Mouse (Mus musculus): ENCODE results near the gene Rsrp1. TPM values are rescaled to one million over a fixed set of nuclear protein-coding genes. Genes with fewer than 3 reads are reported as not detected.

The Rsrp1 gene
- polyA plus RNA-seq, 2 experiments, result 416 to 627 TPM

GRCm38 (mm10) chr4:134955845-134956244 is 32.5 kb downstream of the Rsrp1 start:
- no peak for DNase-seq (ENCODE audit: low spot score)
- H3K4me1 ChIP-seq (ENCODE audit: control insufficient read depth, insufficient read depth, low read length), result peaks cover under 1% of the 10 kb centered on the region
- H3K27me3 ChIP-seq (ENCODE audit: control insufficient read depth, insufficient read depth, low read length), result no peaks in the 10 kb centered on the region; the same call in 1 of the 2 replicates
- H3K4me3 ChIP-seq (replicated peaks; ENCODE audit: low read length), result no peak overlapping the region
- no peak for TF ChIP-seq POLR2A (IDR thresholded peaks at IDR 0.05; ENCODE audit: borderline replicate concordance, extremely low read depth, insufficient read depth, insufficient read length)
- no peaks in the 10 kb centered on the region for H3K36me3 ChIP-seq (ENCODE audit: control insufficient read depth, insufficient read depth, low read length)
- no peak overlapping the region for H3K4me2 ChIP-seq (replicated peaks; ENCODE audit: low read depth, low read length, severe bottlenecking)
- 54% methylated on average over 3 of the region's 3 CpGs for WGBS
- H3K27ac ChIP-seq (replicated peaks; ENCODE audit: low read depth, low read length), result no peak overlapping the region
- no peak overlapping the region for H3K9ac ChIP-seq (ENCODE audit: low read depth, low read length, severe bottlenecking)
- ATAC-seq (ENCODE audit: low FRiP score, low read depth), result no peak
- H3K9me3 ChIP-seq (ENCODE audit: control insufficient read depth, low read length), result no peaks in the 10 kb centered on the region

GRCm38 (mm10) chr4:134956328-134956727 is 32.9 kb downstream of the Rsrp1 start:
- Histone ChIP-seq H3K27me3 (ENCODE audit: control insufficient read depth, insufficient read depth, low read length) (no peaks in the 10 kb centered on the region; the same call in 1 of the 2 replicates), H3K9me3 (ENCODE audit: control insufficient read depth, low read length) (no peaks in the 10 kb centered on the region), H3K27ac (replicated peaks; ENCODE audit: low read depth, low read length) (no peak overlapping the region), H3K36me3 (ENCODE audit: control insufficient read depth, insufficient read depth, low read length) (no peaks in the 10 kb centered on the region), H3K4me2 (replicated peaks; ENCODE audit: low read depth, low read length, severe bottlenecking) (no peak overlapping the region), H3K4me1 (ENCODE audit: control insufficient read depth, insufficient read depth, low read length) (no peaks in the 10 kb centered on the region), H3K4me3 (replicated peaks; ENCODE audit: low read length) (no peak overlapping the region), H3K9ac (ENCODE audit: low read depth, low read length, severe bottlenecking) (no peak overlapping the region)
- ATAC-seq (ENCODE audit: low FRiP score, low read depth), result no peak
- no peak for TF ChIP-seq POLR2A (IDR thresholded peaks at IDR 0.05; ENCODE audit: borderline replicate concordance, extremely low read depth, insufficient read depth, insufficient read length)
- DNase-seq (ENCODE audit: low spot score), result peak; percentile 58
- WGBS, result 25% methylated on average over 3 of the region's 3 CpGs

DNA sequence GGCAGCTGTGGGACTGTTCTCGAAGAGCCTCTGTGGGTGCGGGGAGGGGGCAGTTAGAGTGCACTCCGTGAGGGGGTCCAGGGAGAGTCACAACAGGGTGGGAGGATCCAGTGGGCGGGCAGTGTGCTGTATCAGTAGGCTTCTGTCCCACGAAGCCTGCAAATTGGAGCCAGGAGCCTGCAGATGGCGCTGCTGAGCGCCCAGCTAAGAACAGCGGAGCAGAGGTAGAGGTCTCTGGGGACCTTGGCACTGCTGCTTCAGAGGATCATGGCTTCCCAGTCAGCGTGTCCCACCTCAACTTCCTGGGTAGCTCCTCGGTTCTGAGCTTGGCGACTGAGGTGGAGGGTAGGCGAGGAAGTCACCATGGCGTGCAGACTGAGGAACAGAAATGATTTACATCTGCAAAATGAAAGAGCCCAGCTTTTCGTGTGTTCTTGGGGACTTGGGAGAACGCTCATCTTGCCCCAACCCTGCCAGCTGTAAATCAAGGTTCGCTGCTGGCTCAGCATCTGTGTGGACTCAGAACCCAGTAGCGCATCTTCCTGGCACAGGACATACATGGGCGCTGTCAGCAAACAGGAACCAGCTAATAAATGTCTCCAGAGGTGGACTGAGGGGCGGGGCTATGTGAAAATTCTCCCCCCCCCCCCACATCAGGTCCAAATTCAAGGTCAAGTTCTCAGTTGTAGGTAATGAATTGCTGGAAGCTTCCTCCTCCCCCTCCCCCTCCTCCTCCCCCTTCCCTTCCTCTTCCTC is 39.8 kb downstream of the Rsrp1 start:
- Histone ChIP-seq H3K9me3 (ENCODE audit: control insufficient read depth, low read length) (no peaks in the 10 kb centered on the region), H3K36me3 (ENCODE audit: control insufficient read depth, insufficient read depth, low read length) (no peaks in the 10 kb centered on the region), H3K4me1 (ENCODE audit: control insufficient read depth, insufficient read depth, low read length) (no peaks in the 10 kb centered on the region), H3K27me3 (ENCODE audit: control insufficient read depth, insufficient read depth, low read length) (no peaks in the 10 kb centered on the region), H3K9ac (ENCODE audit: low read depth, low read length, severe bottlenecking) (no peak overlapping the region), H3K4me3 (replicated peaks; ENCODE audit: low read length) (no peak overlapping the region), H3K4me2 (replicated peaks; ENCODE audit: low read depth, low read length, severe bottlenecking) (peak overlapping the region; percentile 15; the same call in 1 of the 2 replicates), H3K27ac (replicated peaks; ENCODE audit: low read depth, low read length) (no peak overlapping the region)
- no peak for TF ChIP-seq POLR2A (IDR thresholded peaks at IDR 0.05; ENCODE audit: borderline replicate concordance, extremely low read depth, insufficient read depth, insufficient read length)
- 23% methylated on average over 19 of the region's 19 CpGs for WGBS
- DNase-seq (ENCODE audit: low spot score) (peak; percentile 63), ATAC-seq (ENCODE audit: low FRiP score, low read depth) (no peak; the same call in 1 of the 2 replicates)

DNA sequence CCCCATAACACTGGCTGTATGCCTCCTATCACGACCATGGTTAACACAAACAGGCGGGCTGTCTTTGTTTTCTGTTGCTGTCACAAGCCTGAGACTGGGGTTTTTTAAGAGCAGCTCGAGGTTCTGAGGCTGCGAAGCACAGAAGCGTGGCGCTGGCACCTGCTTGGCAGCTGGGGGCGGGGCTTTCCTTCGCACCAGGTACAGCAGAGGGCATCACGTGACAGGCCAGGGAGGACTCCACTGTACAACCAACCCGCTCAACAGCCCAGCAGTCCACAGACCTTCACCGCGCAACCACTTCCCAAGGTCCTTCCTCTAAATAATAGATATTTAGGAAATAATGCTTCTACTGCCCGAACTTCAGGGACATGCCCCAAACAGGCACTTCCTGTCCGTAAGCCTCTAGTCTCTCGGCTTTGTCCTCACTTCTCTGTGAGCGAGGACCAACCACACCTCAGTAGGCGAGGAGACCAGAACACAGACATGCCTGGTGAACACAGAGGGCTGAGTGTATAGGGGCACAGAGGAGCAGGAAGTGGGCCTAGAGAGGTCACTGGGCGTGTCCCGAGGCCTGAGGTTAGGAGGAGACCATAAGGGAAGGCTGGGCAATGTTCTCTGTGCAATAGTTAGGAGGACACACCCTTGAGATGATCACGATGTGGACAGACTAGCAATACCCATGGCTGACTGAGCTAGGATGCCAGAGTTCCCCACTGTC is 44.7 kb downstream of the Rsrp1 start:
- Histone ChIP-seq H3K9ac (ENCODE audit: low read depth, low read length, severe bottlenecking) (no peak overlapping the region), H3K4me2 (replicated peaks; ENCODE audit: low read depth, low read length, severe bottlenecking) (no peak overlapping the region), H3K27me3 (ENCODE audit: control insufficient read depth, insufficient read depth, low read length) (no peaks in the 10 kb centered on the region), H3K4me3 (replicated peaks; ENCODE audit: low read length) (no peak overlapping the region), H3K4me1 (ENCODE audit: control insufficient read depth, insufficient read depth, low read length) (no peaks in the 10 kb centered on the region), H3K27ac (replicated peaks; ENCODE audit: low read depth, low read length) (no peak overlapping the region), H3K9me3 (ENCODE audit: control insufficient read depth, low read length) (0 out of 2 replicates have a peak, but pooled peaks cover under 1% of the 10 kb centered on the region), H3K36me3 (ENCODE audit: control insufficient read depth, insufficient read depth, low read length) (no peaks in the 10 kb centered on the region)
- TF ChIP-seq POLR2A (IDR thresholded peaks at IDR 0.05; ENCODE audit: borderline replicate concordance, extremely low read depth, insufficient read depth, insufficient read length), result no peak
- DNase-seq (ENCODE audit: low spot score), result no peak
- no peak for ATAC-seq (ENCODE audit: low FRiP score, low read depth)
- 79% methylated on average over 20 of the region's 20 CpGs for WGBS

DNA sequence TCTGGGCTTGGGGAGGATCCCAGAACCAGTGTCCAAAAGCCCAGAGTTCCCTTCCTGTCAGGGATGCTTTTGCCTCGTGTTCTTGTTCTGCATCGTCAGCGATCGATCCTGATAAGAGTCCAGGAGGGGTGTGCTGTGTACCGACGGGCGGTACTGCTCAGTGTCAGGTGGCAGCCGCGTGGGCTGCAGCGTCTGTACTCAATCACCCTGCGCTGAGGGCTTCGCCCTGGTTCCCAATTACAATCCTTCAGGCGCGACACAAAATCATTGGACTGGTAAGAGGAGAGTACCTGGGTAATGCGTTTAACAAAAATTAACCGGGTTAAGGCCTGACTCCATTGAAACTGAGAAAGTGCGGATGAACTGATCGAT is 45.2 kb downstream of the Rsrp1 start:
- H3K9me3 ChIP-seq (ENCODE audit: control insufficient read depth, low read length), result 0 out of 2 replicates have a peak, but pooled peaks cover 3% of the 10 kb centered on the region
- 74% methylated on average over 18 of the region's 18 CpGs for WGBS
- no peaks in the 10 kb centered on the region for H3K4me1 ChIP-seq (ENCODE audit: control insufficient read depth, insufficient read depth, low read length)
- no peak for ATAC-seq (ENCODE audit: low FRiP score, low read depth)
- no peak overlapping the region for H3K4me3 ChIP-seq (replicated peaks; ENCODE audit: low read length)
- no peak overlapping the region for H3K4me2 ChIP-seq (replicated peaks; ENCODE audit: low read depth, low read length, severe bottlenecking)
- H3K27ac ChIP-seq (replicated peaks; ENCODE audit: low read depth, low read length), result no peak overlapping the region
- H3K9ac ChIP-seq (ENCODE audit: low read depth, low read length, severe bottlenecking), result no peak overlapping the region
- DNase-seq (ENCODE audit: low spot score), result no peak
- no peaks in the 10 kb centered on the region for H3K36me3 ChIP-seq (ENCODE audit: control insufficient read depth, insufficient read depth, low read length)
- no peaks in the 10 kb centered on the region for H3K27me3 ChIP-seq (ENCODE audit: control insufficient read depth, insufficient read depth, low read length)
- no peak for TF ChIP-seq POLR2A (IDR thresholded peaks at IDR 0.05; ENCODE audit: borderline replicate concordance, extremely low read depth, insufficient read depth, insufficient read length)

All from limb, embryonic 14.5 days (tissue).